Mouse (Mus musculus): Measurements from ENCODE around the gene Pum2.
"Not testable (repeated sequence)": the region's sequence is repeated elsewhere in the genome, so short reads cannot be mapped to it uniquely, and the experiment has no call there.

The Pum2 gene

DNA sequence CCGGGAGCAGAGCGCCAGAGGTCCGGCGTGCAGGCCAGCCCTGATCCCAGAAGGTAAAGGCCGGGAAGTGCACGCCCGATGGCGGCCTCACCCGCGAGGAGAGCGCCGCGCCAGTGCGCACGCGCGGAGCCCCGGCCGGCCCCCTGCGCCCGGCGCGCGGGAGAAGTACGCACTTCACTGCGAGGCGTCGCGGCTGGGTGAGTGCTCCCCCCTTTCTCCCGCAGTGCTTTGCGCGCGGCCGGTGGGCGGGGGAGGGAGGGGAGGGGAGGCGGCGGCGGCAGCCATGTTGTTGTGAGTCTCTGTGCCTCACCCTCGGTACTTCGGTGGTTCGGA lies at the start of gene Pum2:
Gene Pum2 (plus strand): TSS at position 161 of the 333 bp plus-strand sequence.
- peak; percentile 89 for DNase-seq (ENCODE audit: low spot score in 2 of 2)

DNA sequence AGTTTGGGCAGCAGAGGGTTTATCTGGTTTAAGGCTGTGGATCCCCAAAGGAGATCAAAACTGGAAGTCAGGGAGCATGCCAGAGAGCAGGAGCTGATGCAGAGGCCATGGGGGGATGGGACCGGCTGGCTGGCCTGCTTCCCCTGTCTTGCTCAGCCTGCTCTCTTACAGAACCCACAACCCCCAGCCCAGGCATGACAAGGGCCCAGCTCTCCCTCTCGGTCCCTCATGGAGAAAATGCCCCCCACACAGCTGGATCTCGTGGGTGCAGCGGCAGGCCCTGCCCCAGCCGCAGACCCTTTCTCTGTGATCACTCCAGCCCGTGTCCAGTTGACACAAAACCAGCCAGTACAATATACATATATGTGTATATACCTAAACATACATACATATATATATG lies 44.4 kb upstream of the Pum2 start:
- no peak for DNase-seq (ENCODE audit: low spot score in 2 of 2)

DNA sequence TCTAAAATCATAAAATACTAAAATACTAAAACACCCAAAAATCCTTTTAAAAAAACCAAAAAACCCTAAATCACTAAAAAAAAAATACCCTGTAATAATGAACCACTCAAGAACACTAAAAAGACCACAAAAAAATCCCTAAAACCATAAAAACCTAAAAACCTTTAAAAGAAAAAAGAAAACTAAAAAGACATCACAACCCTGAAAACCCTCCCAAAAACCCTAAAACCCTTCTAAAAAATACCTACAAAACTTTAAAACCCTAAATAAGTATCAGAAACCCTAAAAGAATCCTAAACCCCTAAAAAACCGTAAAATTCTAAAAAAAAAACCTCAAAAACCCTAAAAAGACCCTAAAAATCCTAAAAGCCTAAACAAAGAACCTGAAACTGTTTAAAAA lies 42.2 kb upstream of the Pum2 start:
- no peak for DNase-seq (ENCODE audit: low spot score in 2 of 2)

DNA sequence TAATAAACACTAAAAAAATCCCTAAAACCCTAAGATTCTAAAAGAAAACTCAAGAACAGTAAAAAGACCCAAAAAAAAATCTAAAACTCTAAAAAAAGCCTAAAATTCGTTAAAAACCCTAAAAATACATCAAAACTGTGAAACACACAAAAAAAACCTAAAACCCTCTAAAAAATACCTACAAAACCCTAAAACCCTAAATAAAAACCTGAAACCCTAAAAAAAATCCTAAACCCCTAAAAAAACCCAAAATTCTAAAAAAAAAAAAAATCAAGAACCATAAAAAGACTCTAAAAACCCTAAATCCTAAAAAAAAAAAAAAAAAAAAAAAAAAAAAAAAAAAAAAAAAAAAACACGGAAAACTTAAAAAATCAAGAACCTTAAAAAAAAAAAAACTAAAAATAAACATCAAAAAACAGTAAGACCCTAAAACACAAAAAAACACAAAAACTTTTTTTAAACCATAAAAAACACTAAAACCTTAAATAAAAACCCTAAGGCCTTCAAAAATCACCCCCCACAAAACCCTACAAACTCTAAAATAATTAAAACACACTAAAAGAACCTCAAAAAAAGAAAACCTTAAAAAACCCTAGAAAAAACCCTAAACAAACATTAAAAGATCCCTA lies 41.1 kb upstream of the Pum2 start:
- DNase-seq (ENCODE audit: low spot score in 2 of 2): no peak

DNA sequence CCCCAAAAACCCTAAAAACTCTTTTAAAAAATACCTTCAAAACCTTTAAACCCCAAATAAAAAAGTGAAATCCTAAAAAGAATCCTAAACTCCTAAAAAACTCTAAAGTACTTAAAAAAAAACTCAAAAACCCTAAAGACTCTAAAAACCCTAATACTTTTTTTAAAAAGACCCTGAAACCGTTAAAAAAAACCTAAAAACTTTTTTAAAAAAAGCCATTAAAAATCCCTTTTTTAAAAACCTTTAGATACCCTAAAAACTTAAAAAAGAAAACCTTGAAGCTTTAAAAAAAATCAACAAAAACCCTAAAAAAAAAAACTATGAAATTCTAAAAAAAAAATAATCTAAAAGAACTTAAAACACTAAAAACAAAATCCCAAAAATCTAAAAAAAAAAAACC lies 39.6 kb upstream of the Pum2 start:
- no peak for DNase-seq (ENCODE audit: low spot score in 2 of 2)

DNA sequence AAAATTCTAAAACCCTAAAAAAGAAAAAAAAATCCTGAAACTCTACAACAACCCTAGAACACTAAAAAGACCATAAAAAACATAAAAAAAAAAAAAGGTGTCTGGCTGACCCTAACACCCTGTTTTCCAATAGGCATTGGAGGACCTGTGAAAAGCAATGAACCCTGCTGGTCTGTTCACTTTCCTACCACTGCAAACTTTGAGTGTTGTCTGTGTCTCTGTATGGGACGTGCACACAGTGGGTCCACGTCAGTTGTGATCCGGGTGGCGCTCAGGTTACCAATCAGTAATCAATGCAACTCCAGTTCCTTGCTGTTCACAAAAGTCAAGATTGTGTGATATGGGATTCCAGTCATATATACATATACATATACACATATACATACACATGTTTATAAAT lies 38.4 kb upstream of the Pum2 start:
- DNase-seq (ENCODE audit: low spot score in 2 of 2): no peak

DNA sequence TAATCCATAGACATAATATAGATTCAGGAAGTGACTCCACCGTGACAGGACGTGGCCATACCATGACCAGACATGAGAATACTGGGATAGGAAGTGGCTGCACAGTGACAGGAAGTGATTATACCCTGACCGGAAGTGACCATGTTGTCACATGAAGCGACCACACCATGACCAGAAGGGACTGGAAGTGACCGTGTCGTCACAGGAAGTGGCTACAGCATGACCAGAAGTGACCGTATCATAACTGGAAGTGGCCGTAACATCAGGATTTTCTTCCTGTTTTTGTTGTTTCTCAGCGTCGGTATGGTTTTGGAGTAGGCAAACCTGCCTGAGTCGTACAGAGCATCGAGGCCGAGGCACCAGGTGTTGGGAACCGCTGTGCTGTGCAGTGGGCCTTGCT lies 37.0 kb upstream of the Pum2 start:
- no peak for DNase-seq (ENCODE audit: low spot score in 2 of 2)

DNA sequence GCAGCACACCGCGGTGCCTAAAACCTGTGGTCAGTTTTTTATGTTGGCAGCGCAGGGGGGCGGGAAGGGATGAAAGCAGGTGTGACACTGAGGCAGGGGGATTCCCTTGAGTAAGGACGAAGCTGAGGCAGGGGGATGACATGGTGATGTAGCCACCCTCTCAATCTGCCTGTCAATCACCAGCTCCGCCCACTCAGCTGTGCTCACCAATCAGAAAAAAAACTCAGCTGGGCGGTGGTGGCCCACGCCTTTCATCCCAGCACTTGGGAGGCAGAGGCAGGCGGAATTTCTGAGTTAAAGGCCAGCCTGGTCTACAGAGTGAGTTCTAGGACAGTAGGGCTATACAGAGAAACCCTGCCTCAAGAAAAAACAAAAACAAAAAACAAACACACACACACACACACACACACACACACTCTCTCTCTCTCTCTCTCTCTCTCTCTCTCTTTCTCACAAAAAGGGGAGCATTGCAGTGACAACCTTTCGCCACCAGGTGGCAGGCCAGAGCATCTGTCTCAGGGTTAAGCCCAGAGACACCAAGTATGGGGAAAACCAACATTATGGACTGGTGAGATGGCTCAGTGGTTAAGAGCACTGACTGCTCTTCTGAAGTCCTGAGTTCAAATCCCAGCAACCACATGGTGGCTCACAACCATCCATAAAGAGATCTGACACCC lies 35.4 kb upstream of the Pum2 start:
- peak; percentile 34 to 37 for DNase-seq (ENCODE audit: low spot score in 2 of 2)

DNA sequence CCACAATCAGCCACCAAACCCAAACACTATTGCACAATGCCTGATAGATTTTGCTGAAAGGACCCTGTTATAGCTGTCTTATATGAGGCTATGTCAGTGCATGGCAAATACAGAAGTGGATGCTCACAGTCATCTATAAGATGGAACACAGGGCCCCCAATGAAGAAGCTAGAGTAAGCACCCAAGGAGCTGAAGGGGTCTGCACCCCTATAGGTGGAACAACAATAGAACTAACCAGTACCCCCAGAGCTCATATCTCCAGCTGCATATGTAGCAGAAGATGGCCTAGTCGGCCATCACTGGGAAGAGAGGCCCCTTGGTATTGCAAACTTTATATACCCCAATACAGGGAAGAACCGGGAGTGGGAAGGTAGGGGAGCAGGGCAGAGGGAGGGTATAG lies 33.7 kb upstream of the Pum2 start:
- DNase-seq (ENCODE audit: low spot score in 2 of 2): not testable (repeated sequence)

DNA sequence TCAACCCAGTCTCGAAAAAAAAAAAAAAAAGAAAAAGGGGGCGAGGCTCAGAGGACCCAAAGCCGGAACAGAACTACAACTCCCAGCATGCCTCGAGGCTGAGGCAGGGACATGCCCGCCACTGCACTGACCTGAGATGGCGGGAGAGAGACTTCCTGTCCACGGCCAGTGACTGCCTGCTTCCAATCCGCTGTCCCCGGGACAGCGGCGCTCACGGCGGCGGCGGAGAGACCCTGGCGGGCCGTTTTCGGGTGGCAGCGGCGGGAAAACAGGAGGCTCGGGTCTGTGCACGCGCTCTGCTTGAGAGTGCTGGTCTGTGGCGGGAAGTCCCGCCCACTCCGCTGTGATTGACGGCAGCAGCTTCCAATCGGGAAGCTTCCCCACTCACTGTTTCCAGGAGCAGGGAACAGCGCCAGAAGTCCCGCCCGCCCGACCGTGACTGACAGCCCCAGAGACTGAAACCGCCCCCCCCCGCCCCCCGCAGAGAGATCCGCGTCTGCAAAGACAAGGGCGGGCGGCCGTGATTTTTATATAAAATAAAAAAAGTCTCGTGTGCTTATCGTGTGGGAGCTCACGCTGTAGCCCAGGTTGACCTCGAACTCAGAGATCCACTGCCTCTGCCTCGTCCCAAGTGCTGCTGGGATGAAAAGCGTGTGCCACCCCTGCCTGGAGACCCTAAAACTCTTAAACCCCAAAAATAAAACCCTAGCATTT lies 33.1 kb upstream of the Pum2 start:
- peak; percentile 97 to 98 for DNase-seq (ENCODE audit: low spot score in 2 of 2)

DNA sequence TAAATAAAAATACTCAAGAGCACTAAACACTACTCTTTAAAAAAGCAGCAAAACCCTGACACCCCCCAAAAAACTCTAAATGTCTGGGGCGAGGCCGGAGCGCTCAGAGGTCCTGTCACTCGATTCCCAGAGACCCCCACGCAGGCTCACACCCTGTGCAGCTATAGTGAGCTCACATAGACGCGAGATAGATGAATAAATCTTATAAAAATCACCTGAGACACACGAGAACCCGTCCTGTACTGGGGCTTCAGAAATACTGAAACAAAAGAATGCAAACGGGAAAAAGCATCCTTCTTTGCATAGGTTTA lies 32.6 kb upstream of the Pum2 start:
- no peak for DNase-seq (ENCODE audit: low spot score in 2 of 2)

DNA sequence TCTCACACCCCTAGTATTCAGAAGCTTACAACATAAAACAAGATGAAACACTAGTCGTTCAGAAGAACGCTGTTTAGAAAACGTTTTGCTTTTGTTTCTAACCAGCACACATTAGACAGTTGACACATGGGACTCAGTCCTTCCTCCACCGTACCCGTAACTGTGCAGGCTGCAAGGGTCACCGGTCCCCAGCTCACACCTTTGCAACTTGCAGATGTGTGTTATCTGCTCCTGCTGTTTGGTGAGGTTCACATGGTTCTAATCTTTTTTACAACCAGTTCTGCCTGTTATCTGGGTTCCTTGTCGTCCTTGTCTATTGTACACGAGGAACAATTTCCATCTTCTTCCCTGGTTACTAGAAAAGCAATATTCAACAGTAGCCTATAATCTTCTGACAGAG lies 25.7 kb upstream of the Pum2 start:
- not testable (repeated sequence) for DNase-seq (ENCODE audit: low spot score in 2 of 2)

DNA sequence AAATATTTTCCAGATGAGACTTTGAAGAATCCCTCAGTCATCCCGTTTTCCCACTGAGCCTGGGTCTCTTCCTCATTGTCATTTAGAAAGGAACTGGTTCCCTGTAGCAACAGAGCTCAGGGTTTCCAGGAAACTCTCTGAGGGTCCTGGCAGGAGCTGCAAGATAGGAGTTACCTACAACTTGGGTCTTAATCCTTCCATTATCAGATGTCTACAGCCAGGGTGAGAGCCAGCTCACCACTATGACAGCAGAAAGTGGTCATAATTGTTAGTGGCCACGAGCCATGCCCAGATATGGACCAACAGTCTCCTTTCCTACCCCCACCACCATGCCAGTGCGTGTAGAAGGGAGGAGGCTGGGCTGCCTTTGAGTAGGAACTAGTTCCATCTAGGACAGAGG lies 23.9 kb upstream of the Pum2 start:
- DNase-seq (ENCODE audit: low spot score in 2 of 2): not testable (repeated sequence)

DNA sequence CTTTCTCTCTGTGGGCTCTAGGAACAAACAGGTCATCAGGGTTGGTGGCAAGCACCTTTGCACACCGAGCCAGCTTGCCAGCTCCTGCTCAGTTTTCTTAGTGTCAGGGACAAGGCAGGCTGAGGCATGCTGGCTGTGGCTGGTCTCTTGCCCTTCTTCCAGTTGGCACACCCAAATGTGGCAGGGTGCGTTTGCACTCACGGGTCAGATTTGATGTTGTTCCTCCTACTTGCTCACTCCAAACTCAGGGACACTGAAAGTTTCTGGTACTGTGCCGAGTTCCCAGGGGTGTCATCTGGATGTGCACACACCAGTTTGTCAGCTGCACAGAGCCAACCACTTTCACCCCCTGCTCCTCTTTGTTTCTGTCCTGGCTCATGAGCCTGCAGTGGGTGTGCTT lies 17.3 kb upstream of the Pum2 start:
- DNase-seq (ENCODE audit: low spot score in 2 of 2): no peak

DNA sequence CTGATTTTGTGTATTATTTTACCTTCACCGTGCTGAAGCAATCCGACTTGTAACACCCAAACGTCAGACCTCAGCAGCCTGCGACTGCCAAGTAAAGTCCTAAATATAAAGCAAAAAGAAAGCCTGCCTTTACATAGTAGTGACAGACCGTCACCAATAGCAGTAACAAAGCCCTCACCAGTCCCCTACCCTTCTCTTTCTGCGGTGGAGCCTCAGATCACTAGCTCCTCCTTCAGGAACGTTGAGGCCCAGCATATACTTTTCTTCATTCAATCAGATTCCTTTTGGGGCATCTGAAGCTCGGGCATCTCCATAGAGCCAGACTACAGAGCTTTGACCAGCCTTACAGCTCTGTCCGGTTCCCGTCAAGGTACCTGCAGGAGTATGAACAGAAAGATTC lies 16.8 kb upstream of the Pum2 start:
- DNase-seq (ENCODE audit: low spot score in 2 of 2): no peak

DNA sequence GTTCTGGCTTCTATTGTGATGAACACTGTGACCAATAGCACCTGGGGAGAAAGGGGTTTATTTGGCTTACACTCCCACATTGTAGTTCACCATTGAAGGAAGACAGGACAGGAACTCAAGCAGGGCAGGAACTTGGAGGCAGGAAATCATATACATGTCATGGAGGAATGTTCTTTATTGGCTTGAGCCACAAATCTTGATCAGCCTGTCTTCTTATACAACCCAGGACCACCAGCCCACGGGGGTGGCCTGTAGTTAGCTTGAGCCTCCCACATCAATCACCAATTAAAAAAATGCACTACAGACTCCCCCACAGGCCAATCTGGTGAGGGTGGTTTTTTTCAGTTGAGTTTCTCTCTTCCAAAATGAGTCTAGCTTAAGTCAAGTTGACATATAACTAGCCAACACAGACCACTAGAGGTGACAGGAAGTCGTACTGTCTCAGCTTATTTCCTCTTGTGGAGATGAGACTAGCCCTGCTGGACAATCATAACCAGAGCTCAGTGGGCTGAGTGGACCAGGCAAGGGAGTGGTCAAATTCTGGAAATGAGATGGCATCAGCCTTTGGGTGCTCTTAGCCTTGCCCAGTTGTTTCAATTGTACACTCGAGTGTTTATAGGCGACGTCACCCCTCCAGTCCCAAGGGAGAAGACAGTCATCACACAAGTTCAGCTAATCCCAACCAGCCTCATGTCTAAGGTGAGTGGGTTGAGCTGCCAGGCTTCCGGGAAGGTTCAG lies 16.1 kb upstream of the Pum2 start:
- no peak for DNase-seq (ENCODE audit: low spot score in 2 of 2)

DNA sequence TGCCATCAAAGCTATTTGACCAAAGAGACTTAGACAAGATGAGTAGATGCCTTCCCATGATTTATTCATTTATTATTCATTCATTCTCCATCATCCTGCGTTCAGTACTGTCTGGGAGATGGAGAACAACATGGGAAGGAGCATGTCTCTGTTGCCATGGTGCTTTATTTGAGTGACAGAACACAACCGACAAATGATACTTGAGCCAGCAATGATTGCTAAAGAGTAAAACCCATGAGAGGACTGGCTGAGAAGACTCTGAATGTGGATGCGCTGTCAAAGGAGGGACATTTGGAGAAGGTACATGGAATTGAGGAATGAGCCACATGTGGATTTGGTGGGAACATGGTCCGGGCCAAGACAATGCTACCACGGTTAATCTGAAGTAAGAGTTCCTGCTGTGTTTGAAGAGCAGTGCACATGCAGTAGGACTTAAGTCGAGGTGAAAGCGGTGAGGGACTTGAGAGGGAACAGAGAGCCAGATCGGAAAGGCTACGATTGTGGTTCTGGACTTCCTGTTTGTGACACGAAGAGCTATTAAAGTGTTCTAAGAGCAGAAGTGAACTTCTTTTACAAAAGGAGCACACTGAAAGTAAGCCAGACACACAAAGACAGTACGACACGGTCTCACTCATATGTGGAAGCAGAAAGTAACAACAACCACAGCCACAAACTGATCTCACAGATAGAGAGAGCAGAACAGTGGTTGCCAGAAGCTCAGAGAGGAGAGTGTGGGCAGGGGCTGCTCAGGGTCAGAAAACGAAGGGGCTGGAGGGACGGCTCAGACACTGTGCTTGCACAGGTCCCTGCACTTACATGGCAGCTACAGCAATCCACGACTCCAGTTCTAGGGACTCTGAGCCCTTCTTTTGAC lies 14.3 kb upstream of the Pum2 start:
- no peak for DNase-seq (ENCODE audit: low spot score in 2 of 2)

DNA sequence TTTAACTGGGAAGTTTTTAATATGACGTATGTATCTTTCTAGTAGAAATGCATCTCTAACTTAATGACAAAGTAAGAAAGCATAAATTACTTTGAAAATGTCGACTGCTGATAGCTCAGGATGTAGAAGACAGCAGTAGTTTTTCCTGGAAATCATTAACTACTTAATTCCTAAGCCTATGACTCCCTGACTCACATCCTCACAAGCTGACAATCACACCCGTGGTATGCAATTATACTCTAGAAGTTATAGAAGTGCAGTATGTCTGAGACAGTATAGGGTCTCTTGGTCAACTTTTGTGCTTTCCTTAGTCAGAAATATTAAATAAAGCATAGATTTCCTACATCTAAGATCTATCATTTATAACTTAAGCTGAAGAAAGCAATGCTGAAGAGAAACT lies 12.2 kb upstream of the Pum2 start:
- DNase-seq (ENCODE audit: low spot score in 2 of 2): no peak

DNA sequence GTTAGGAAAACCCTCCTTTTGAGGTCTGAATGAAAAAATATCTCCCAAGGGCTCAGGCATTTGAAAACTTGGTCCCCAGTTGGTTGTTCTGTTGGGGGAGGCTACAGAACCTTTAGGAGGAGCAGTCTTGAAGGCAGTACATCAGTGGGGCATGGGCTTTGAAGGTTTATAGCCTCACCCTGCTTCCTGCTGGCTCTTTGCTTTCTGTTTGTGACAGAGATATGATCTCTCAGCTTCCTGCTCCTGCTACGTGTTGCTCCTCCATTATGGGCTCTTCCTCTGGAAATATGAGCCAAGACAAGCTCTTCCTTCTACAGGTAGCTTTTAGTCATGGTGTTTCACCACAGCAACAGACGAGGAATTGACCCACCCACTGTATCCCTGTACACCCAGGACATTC lies 11.8 kb upstream of the Pum2 start:
- DNase-seq (ENCODE audit: low spot score in 2 of 2): no peak

DNA sequence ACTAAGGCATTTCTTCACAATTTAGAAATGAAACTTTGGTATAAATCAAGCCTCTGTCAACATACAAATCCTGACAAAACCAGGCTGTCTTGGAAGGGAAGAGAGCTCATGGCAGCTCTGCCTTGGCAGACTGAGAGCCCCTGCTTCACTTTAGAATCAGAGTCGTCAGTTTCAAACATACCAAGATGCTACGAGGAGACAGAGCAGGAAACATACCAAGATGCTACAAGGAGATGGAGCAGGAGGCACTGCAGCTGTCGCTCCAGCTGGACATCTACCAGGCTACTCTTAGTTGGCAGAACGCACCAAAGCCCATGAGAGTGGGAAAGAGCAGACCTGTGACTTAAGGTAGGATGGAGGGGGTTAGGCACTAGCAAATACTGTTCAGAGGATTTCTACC lies 11.2 kb upstream of the Pum2 start:
- no peak for DNase-seq (ENCODE audit: low spot score in 2 of 2)

DNA sequence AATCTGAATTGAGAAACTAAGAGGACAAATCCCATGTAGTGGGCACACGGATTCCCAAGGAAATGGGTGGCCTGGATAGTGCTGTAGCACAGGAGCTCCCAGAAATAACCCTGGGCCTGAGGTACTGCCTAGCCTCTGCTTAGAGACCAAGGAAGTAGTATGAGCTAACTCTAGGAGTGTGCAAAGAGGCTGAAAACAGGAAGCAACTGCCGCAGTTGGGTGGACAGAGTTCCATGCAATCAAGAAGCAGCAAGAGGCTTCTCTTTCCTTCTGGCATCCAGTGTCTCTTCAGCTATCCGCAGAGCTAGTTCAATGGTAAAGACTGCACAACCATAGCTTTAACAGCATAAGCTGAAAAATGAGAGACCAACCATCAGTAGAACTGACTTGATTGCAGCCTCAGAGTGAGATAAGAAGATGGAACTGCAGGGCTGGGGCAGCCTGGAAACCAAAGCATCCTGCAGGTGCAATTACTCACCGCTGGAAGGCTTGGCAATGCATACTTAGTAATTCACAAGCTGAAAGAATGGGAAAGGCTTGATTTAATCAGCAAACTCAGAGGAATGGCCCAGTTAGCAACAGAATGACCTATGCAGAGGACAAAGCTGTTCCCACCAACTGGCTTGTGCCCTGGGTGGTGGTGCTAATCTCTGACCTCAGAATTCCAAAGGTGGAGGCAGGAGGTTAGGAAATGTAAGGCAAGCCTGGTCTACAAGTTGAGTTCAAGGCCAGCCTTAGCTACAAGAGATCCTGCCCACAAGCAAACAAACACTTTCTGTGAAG lies 6.3 kb upstream of the Pum2 start:
- DNase-seq (ENCODE audit: low spot score in 2 of 2): no peak
